Mouse (Mus musculus): ENCODE measurements around the gene Kcnj4. TPM values are rescaled to one million over a fixed set of nuclear protein-coding genes. Genes with fewer than 3 reads are reported as not detected.

The Kcnj4 gene
- polyA plus RNA-seq (2015; fragmentation: Illumina TruSeq; extraction: RNeasy Lipid Tissue Mini Kit (QIAGEN cat#74804); ENCODE audit: insufficient read depth, low replicate concordance), result not detected

DNA sequence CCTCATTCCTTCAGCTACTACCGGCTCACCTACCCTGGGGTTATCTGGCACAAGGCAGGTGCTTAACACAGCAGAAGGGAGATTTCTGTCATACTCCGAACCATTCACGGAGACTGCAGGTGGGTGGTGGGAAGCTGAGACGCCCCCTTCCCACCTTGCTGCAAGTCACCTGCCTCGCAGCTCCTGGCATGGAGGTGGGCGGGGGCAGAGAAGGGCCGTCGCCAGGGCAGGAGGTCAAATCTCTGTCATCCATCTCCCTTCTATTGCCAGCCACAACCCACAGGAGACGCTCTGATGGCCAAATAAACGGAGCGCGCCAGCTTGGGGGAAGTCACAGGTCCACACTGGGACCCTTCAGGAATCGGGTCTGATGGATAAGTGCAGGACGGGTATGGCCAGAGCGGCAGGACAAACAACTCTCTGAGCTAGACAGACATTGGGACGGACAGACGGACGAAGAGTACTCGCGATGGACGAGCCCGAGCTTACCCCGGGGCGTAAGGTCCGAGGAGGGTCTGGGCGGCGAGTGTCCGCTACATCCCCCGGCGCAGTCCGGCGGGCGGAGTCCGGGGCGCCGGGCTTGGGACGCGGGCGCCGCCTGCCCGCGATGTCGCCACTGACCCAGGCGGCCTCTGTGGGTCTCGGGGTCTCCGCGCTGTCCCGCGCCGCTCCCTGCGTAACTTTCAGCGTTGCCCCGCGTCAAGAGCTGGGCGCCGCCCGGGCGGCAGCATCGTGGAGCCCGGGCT is at the start of gene Kcnj4:
Gene Kcnj4 (minus strand): TSS at position 535 of the 746 bp plus-strand sequence.

DNA sequence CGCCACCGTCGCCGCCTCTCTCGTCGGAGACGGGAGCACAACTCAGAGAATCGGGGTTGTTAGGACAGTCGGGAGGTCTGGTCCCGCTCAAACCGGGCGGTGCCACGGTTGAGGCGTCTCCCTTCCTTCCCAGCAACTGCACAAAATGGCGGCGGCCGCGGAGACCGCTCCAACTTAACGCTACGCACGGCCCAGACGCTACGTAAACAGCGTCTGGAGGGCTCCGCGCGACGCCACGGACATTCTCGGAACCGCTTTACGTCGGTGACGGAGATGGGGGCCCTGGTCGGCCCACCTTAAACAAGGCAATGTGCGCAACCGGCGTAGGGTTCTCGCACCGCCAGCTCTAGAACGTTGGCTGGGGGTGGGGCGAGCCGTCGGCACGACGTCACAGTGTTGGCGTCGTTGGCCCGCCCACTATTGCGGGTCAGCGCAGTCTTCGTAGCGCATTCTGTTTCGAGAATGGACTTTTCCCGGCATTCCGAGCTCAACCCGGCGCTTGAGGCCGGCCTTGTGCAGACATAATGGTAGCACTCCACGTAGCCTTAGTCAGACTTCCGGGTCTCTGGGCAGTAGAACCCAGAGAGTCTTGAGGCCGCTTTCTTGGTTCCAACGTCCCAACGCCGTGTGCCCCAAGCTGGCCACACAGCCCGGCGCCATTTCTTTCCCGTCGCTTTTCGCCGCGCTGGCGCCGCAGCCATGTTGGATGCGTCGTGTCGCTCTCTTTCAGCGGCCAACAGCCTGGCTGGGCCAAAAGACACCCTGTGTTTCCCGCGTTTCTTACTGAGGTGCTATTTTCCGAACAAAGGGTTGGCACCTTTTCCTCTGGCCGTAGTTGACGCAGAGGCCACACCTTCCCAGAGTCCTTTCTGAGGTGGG is 41.6 kb upstream of the Kcnj4 start, which contains the start of gene Ddx17:
Gene Ddx17 (minus strand): TSS at position 332 of the 879 bp plus-strand sequence.

DNA sequence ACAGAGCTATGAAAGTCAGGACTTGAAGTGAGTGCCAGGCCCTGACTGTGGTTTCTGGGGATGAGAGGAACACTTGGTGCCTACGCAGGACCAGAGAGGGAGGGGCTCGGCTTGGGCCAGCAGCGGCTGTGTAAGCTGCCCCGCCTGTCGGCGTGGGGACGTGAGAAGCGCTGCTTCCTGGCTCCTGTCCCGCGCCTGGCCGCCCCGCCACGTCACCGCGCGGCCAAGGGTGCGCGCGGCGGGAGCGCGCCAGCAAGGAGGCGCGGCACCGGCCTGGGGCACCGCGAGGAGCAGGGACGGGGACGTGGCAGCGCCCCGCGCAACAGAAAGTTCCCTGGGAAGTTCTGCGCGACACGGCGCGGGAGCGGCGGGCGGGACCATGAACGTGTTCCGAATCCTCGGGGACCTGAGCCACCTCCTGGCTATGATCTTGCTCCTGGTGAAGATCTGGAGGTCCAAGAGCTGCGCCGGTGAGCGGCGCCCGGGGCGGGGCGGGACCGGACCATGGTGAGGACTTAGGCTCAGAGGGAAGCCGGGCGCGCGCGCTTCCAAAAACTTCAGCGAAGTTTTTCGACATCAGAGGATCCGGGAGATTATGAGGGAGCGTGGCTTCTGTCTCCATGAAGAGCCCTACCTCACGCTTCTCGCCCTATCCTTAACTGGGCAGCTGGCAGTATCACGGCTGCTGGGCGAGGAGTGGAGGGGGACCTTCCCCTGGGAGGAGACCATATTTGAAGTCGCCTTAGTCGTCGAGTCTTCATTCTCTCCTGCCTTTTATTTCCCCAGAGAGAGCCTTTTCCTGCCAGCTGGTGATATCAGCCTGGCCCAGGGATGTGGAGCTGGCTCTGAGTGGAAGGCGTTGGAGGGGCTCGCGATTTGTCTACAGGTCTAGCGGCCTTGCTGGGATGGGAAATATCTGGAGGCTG is 11.4 kb upstream of the Kcnj4 start, which contains the start of gene Kdelr3:
Gene Kdelr3 (plus strand): TSS at position 241 of the 926 bp plus-strand sequence.

DNA sequence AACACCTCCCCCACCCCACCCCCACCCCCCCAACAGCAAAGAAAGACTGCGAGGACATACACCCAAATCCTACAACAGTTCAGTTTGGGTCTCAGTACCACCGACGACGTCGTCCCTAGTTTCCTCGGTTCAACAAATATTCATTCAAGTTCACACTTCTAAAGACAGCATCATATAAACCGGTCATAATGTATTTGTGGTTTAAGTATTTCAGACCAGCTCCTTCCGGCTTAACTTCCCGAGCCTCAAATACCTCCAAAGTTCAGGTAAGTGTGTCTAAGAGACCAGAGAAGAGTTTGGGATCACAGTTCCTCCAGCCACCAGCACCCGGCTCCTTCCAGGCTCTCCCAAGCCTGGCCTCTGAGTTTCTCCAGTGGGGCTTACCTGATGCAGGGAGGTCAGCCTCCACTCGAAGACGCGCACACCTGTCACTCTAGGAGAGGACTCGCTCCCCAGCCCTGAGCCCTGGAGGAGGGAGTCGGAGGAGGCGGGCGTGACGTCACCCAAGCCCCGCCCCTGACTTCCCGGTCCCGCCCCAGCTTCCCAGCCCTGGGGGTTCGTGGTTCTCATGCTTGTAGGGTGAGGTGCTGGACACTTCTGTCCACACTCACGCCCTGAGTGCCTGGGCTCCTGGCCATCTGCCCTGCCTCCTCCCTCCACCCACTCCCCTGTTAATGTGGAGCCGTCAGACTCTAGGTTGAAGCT is 49.8 kb downstream of the Kcnj4 start, which contains the start of gene Csnk1e:
Gene Csnk1e (minus strand): TSS at position 461 of the 705 bp plus-strand sequence.

Other genes with a start within 250 kb of the Kcnj4 start
- gene Baiap2l2, start 219.7 kb downstream of the Kcnj4 start, polyA plus RNA-seq (2015; fragmentation: Illumina TruSeq; extraction: RNeasy Lipid Tissue Mini Kit (QIAGEN cat#74804); ENCODE audit: insufficient read depth, low replicate concordance), result not detected
- gene Pla2g6, start 176.9 kb downstream of the Kcnj4 start, polyA plus RNA-seq (2015; fragmentation: Illumina TruSeq; extraction: RNeasy Lipid Tissue Mini Kit (QIAGEN cat#74804); ENCODE audit: insufficient read depth, low replicate concordance), result 2.6 TPM
- gene Maff, start 158.6 kb downstream of the Kcnj4 start, polyA plus RNA-seq (2015; fragmentation: Illumina TruSeq; extraction: RNeasy Lipid Tissue Mini Kit (QIAGEN cat#74804); ENCODE audit: insufficient read depth, low replicate concordance), result 3.3 TPM
- 12.5 TPM for gene Tmem184b, start 101.7 kb downstream of the Kcnj4 start, polyA plus RNA-seq (2015; fragmentation: Illumina TruSeq; extraction: RNeasy Lipid Tissue Mini Kit (QIAGEN cat#74804); ENCODE audit: insufficient read depth, low replicate concordance)
- gene Csnk1e, start 49.7 kb downstream of the Kcnj4 start, polyA plus RNA-seq (2015; fragmentation: Illumina TruSeq; extraction: RNeasy Lipid Tissue Mini Kit (QIAGEN cat#74804); ENCODE audit: insufficient read depth, low replicate concordance), result 18.6 TPM
- gene Kdelr3, start 11.2 kb upstream of the Kcnj4 start, polyA plus RNA-seq (2015; fragmentation: Illumina TruSeq; extraction: RNeasy Lipid Tissue Mini Kit (QIAGEN cat#74804); ENCODE audit: insufficient read depth, low replicate concordance), result 2.1 TPM
- gene Ddx17, start 41.5 kb upstream of the Kcnj4 start, polyA plus RNA-seq (2015; fragmentation: Illumina TruSeq; extraction: RNeasy Lipid Tissue Mini Kit (QIAGEN cat#74804); ENCODE audit: insufficient read depth, low replicate concordance), result 623 TPM
- gene Dmc1, start 99.9 kb upstream of the Kcnj4 start, polyA plus RNA-seq (2015; fragmentation: Illumina TruSeq; extraction: RNeasy Lipid Tissue Mini Kit (QIAGEN cat#74804); ENCODE audit: insufficient read depth, low replicate concordance), result 1.0 TPM
- gene Fam227a, start 153.7 kb upstream of the Kcnj4 start, polyA plus RNA-seq (2015; fragmentation: Illumina TruSeq; extraction: RNeasy Lipid Tissue Mini Kit (QIAGEN cat#74804); ENCODE audit: insufficient read depth, low replicate concordance), result 1.9 TPM
- gene Cby1, start 154.0 kb upstream of the Kcnj4 start, polyA plus RNA-seq (2015; fragmentation: Illumina TruSeq; extraction: RNeasy Lipid Tissue Mini Kit (QIAGEN cat#74804); ENCODE audit: insufficient read depth, low replicate concordance), result 5.9 TPM
- gene Tomm22, start 165.6 kb upstream of the Kcnj4 start, polyA plus RNA-seq (2015; fragmentation: Illumina TruSeq; extraction: RNeasy Lipid Tissue Mini Kit (QIAGEN cat#74804); ENCODE audit: insufficient read depth, low replicate concordance), result 210 TPM
- 20.9 TPM for gene Josd1, start 182.7 kb upstream of the Kcnj4 start, polyA plus RNA-seq (2015; fragmentation: Illumina TruSeq; extraction: RNeasy Lipid Tissue Mini Kit (QIAGEN cat#74804); ENCODE audit: insufficient read depth, low replicate concordance)
- 35.7 TPM for gene Gtpbp1, start 185.6 kb upstream of the Kcnj4 start, polyA plus RNA-seq (2015; fragmentation: Illumina TruSeq; extraction: RNeasy Lipid Tissue Mini Kit (QIAGEN cat#74804); ENCODE audit: insufficient read depth, low replicate concordance)
- 65.8 TPM for gene Sun2, start 237.3 kb upstream of the Kcnj4 start, polyA plus RNA-seq (2015; fragmentation: Illumina TruSeq; extraction: RNeasy Lipid Tissue Mini Kit (QIAGEN cat#74804); ENCODE audit: insufficient read depth, low replicate concordance)